Mouse (Mus musculus) midbrain, embryonic 14.5 days (tissue): ENCODE measurements around the gene Ramp2. TPM values are rescaled to one million over a fixed set of nuclear protein-coding genes. Genes with fewer than 3 reads are reported as not detected.

ENCODE experiments used
- ATAC-seq: fragments of 200-750 bp; cut with Nextera tagmentation; 2 replicates; pipeline ENCODE4 v1.8.0; 2017; ENCODE audit warnings: moderate number of reproducible peaks, moderate library complexity; ENCODE audit not compliant: low FRiP score, low TSS enrichment
- DNase-seq: peaks from one replicate; pipeline ENCODE4 v3.0.0-alpha.2; 2015
- H3K27ac ChIP-seq: fragments of 300-500 bp; sonication (generic); replicated peaks from 2 replicates; pipeline ENCODE4 v1.5.1; 2014; ENCODE audit warnings: mild to moderate bottlenecking, low read depth, low read length, moderate library complexity
- H3K27me3 ChIP-seq: fragments of 300-500 bp; sonication (generic); 2 replicates; pipeline ENCODE4 v1.6.1; 2014; ENCODE audit warnings: low read length, control low read depth, mixed read lengths; ENCODE audit not compliant: control insufficient read depth, insufficient read depth
- H3K36me3 ChIP-seq: fragments of 300-500 bp; sonication (generic); 2 replicates; pipeline ENCODE4 v1.6.1; 2014; ENCODE audit warnings: low read length, control low read depth; ENCODE audit not compliant: control insufficient read depth, insufficient read depth
- H3K4me1 ChIP-seq: fragments of 300-500 bp; sonication (generic); 2 replicates; pipeline ENCODE4 v1.6.1; 2014; ENCODE audit warnings: mild to moderate bottlenecking, antibody characterized with exemption, low read length, control low read depth; ENCODE audit not compliant: control insufficient read depth, insufficient read depth
- H3K4me2 ChIP-seq: fragments of 300-500 bp; sonication (generic); 2 replicates; pipeline ENCODE4 v1.6.1; 2014; ENCODE audit warnings: mild to moderate bottlenecking, low read length, moderate library complexity
- H3K4me3 ChIP-seq: fragments of 300-500 bp; sonication (generic); replicated peaks from 2 replicates; pipeline ENCODE4 v1.5.1; 2014; ENCODE audit warnings: low read depth, low read length
- H3K9ac ChIP-seq: fragments of 300-500 bp; sonication (generic); replicated peaks from 2 replicates; pipeline ENCODE4 v1.6.1; 2014; ENCODE audit warnings: mild to moderate bottlenecking, low read length, moderate library complexity
- H3K9me3 ChIP-seq: fragments of 300-500 bp; sonication (generic); 2 replicates; pipeline ENCODE4 v1.6.1; 2016; ENCODE audit warnings: low read length, control low read depth, mixed read lengths; ENCODE audit not compliant: control insufficient read depth
- WGBS: fragments of 180-500 bp; shearing (Covaris S2); extraction: QIAGEN DNeasy Blood & Tissue Kit; methylation state at CpG from one replicate; pipeline ENCODE4 v1.1.7; 2014; 5-methylcytosine and 5-hydroxymethylcytosine counted together
- polyA plus RNA-seq: library from polyadenylated mRNA; unstranded; fragments of >200 nt; fragmentation: Nextera tagmentation; extraction: Ambion mirVana; gene quantifications from 2 replicates; pipeline ENCODE4 v1.2.1, GENCODE M21; 2014

Ramp2 gene
- polyA plus RNA-seq, 1 experiment from 2014 or later, result 84.0 TPM

GRCm38 (mm10) chr11:101232010-101232839 lies 13.6 kb upstream of the Ramp2 start:
- no peak for DNase-seq
- no peaks in the 10 kb centered on the region for H3K4me1 ChIP-seq
- no peak overlapping the region for H3K4me2 ChIP-seq
- H3K27me3 ChIP-seq, result no peaks in the 10 kb centered on the region
- 60% methylated on average over 6 of the region's 6 CpGs for WGBS
- ATAC-seq, result no peak
- no peak overlapping the region for H3K9ac ChIP-seq
- H3K9me3 ChIP-seq, result no peaks in the 10 kb centered on the region
- no peak overlapping the region for H3K4me3 ChIP-seq
- no peaks in the 10 kb centered on the region for H3K36me3 ChIP-seq
- no peak overlapping the region for H3K27ac ChIP-seq

GRCm38 (mm10) chr11:101233240-101233639 lies 12.6 kb upstream of the Ramp2 start:
- Histone ChIP-seq H3K4me1 (no peaks in the 10 kb centered on the region), H3K4me3 (no peak overlapping the region), H3K27ac (no peak overlapping the region), H3K9ac (no peak overlapping the region), H3K4me2 (no peak overlapping the region), H3K36me3 (no peaks in the 10 kb centered on the region), H3K9me3 (no peaks in the 10 kb centered on the region), H3K27me3 (no peaks in the 10 kb centered on the region)
- DNase-seq (no peak), ATAC-seq (no peak)
- 96% methylated on average over 1 of the region's 1 CpGs for WGBS

GRCm38 (mm10) chr11:101234124-101234523 lies 11.7 kb upstream of the Ramp2 start:
- Histone ChIP-seq H3K27ac (no peak overlapping the region), H3K9me3 (no peaks in the 10 kb centered on the region), H3K4me3 (no peak overlapping the region), H3K27me3 (no peaks in the 10 kb centered on the region), H3K4me2 (no peak overlapping the region), H3K9ac (no peak overlapping the region), H3K36me3 (no peaks in the 10 kb centered on the region), H3K4me1 (no peaks in the 10 kb centered on the region)
- no peak for DNase-seq
- no peak for ATAC-seq

GRCm38 (mm10) chr11:101235429-101235828 lies 10.4 kb upstream of the Ramp2 start:
- H3K9me3 ChIP-seq, result no peaks in the 10 kb centered on the region
- no peaks in the 10 kb centered on the region for H3K36me3 ChIP-seq
- H3K4me3 ChIP-seq, result no peak overlapping the region
- ATAC-seq (no peak), DNase-seq (no peak)
- H3K27me3 ChIP-seq, result no peaks in the 10 kb centered on the region
- H3K4me2 ChIP-seq, result no peak overlapping the region
- no peak overlapping the region for H3K9ac ChIP-seq
- H3K27ac ChIP-seq, result no peak overlapping the region
- no peaks in the 10 kb centered on the region for H3K4me1 ChIP-seq

GRCm38 (mm10) chr11:101236782-101237181 lies 9.0 kb upstream of the Ramp2 start:
- DNase-seq, result no peak
- H3K4me2 ChIP-seq, result no peak overlapping the region
- H3K27me3 ChIP-seq, result no peaks in the 10 kb centered on the region
- no peak overlapping the region for H3K4me3 ChIP-seq
- H3K9ac ChIP-seq, result no peak overlapping the region
- no peak overlapping the region for H3K27ac ChIP-seq
- H3K9me3 ChIP-seq, result no peaks in the 10 kb centered on the region
- WGBS, result 89% methylated on average over 5 of the region's 5 CpGs
- H3K36me3 ChIP-seq, result no peaks in the 10 kb centered on the region
- no peak for ATAC-seq
- H3K4me1 ChIP-seq, result no peaks in the 10 kb centered on the region

- Histone ChIP-seq H3K27me3 (no peaks in the 10 kb centered on the region), H3K9me3 (no peaks in the 10 kb centered on the region), H3K4me1 (no peaks in the 10 kb centered on the region), H3K4me3 (no peak overlapping the region), H3K4me2 (no peak overlapping the region), H3K27ac (no peak overlapping the region), H3K36me3 (no peaks in the 10 kb centered on the region), H3K9ac (no peak overlapping the region)
- no peak for DNase-seq
- no peak for ATAC-seq
- 49% methylated on average over 5 of the region's 5 CpGs for whole genome bisulfite sequencing
Observed at GRCm38 (mm10) chr11:101238071-101238647, 7.7 kb upstream of the Ramp2 start.

- H3K9me3 ChIP-seq, result no peaks in the 10 kb centered on the region
- H3K36me3 ChIP-seq, result no peaks in the 10 kb centered on the region
- ATAC-seq (no peak), DNase-seq (no peak)
- no peaks in the 10 kb centered on the region for H3K4me1 ChIP-seq
- H3K4me3 ChIP-seq, result no peak overlapping the region
- 51% methylated on average over 4 of the region's 4 CpGs for WGBS
- no peak overlapping the region for H3K4me2 ChIP-seq
- no peak overlapping the region for H3K9ac ChIP-seq
- H3K27ac ChIP-seq, result no peak overlapping the region
- peaks cover 9% of the 10 kb centered on the region; the same call in 1 of the 2 replicates for H3K27me3 ChIP-seq
Observed at GRCm38 (mm10) chr11:101245071-101245470, 757 bp upstream of the Ramp2 start.

- Histone ChIP-seq H3K36me3 (no peaks in the 10 kb centered on the region), H3K27ac (peak overlapping the region; percentile 4; the same call in 1 of the 2 replicates), H3K9me3 (no peaks in the 10 kb centered on the region), H3K4me1 (no peaks in the 10 kb centered on the region), H3K4me2 (peak overlapping the region; percentile 97), H3K9ac (peak overlapping the region; percentile 66), H3K27me3 (peaks cover 9% of the 10 kb centered on the region; the same call in 1 of the 2 replicates), H3K4me3 (peak overlapping the region; percentile 57)
- DNase-seq (no peak), ATAC-seq (no peak)
- WGBS, result 3% methylated on average over 7 of the region's 7 CpGs
Observed at GRCm38 (mm10) chr11:101246702-101247012, 829 bp downstream of the Ramp2 start.

GRCm38 (mm10) chr11:101247521-101248030 lies 1.7 kb downstream of the Ramp2 start:
- 0 out of 2 replicates have a peak overlapping the region, but pooled peaks have one; percentile 1 for H3K4me2 ChIP-seq
- no peak overlapping the region for H3K4me3 ChIP-seq
- no peak overlapping the region for H3K9ac ChIP-seq
- WGBS, result 88% methylated on average over 6 of the region's 6 CpGs
- DNase-seq (no peak), ATAC-seq (no peak)
- no peaks in the 10 kb centered on the region for H3K36me3 ChIP-seq
- 0 out of 2 replicates have a peak, but pooled peaks cover 1% of the 10 kb centered on the region for H3K4me1 ChIP-seq
- H3K27ac ChIP-seq, result no peak overlapping the region
- H3K9me3 ChIP-seq, result no peaks in the 10 kb centered on the region
- H3K27me3 ChIP-seq, result peaks cover 9% of the 10 kb centered on the region; the same call in 1 of the 2 replicates
